Mouse (Mus musculus): ENCODE data around the gene Tmem132c.

Tmem132c gene

DNA sequence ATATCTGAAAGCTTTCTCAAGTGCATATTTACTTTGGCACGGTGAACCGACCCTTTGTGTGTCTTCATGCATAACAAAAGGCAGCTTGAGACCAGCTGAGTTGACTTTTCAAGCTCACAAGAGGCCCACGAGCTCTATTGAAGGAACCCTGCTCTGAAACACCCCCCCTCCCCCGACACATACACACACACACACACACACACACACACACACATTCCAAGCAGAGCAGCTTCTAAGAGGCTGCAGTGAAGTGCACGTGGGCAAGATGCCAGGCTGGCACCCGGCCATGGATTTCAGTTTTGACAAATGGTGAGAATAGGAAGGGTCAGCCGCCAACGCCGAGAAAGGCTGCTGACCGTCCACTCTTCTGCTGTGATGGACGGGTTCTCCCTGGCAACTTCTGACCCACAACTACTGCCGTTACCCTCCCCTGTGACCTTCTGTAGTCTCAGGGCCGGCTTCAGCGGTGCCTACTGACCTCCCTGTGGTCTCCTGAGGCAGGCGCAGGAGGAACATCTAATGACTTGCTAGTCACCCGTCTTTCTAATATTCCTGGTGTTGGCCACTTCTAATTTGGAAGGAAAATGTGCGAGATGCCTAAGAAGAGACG is 163.9 kb downstream of the Tmem132c start:
- no peak for DNase-seq (ENCODE audit: low read depth, low spot score)

DNA sequence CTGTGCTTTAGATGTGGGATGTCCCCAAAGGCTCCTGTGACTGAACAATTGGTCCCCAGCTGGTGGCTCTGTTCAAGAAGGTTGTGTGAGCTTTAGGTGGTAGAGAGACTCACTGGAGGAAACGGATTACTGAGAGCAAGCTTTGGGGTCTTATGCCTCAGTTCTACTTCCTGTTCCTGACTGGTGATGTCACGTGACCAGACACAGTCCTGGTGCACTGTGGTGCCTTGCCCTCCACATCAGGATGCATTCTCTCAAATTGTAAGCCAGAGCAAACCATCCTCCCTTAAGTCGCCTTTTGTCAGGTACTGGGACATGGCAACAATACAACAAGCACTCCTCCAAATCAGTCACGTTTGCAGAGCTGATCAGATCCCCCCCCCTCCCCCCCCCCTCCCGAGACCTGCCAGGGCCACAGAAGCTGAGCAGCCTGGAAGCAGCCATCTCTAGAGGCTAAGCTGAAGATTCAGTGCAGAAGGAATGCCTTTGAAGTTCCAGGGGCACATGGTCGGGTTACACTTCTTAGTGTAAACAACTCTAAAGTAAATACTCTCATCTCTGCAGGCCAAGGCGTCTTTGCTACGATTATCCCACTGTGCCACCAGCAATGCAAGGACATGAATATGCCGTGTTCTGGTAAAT is 164.5 kb downstream of the Tmem132c start:
- DNase-seq (ENCODE audit: low read depth, low spot score): no peak

GRCm38 (mm10) chr5:127416536-127416935 is 174.9 kb downstream of the Tmem132c start:
- no peak for DNase-seq (ENCODE audit: low read depth, low spot score)

DNA sequence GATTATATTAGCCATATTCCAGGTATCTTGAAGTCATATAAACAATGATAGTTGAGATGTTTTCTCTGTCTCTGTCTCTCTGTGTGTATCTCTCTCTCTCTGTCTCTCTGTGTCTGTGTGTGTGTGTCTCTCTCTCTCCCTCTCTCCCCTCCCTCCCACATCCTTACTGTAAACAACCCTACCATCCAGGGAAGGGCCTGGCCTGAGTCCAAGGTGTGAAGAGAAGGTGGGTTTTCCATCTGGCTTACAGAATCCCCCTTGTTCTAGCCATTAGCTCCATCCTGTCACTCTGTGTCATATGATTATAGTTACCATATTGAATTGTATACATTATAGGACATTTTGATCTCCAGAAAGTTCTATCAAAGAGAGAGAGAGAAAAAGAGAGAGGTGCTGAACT is 182.3 kb downstream of the Tmem132c start:
- DNase-seq (ENCODE audit: low read depth, low spot score): no peak

GRCm38 (mm10) chr5:127429124-127429523 is 187.5 kb downstream of the Tmem132c start:
- no peak for DNase-seq (ENCODE audit: low read depth, low spot score)

GRCm38 (mm10) chr5:127431561-127431960 is 190.0 kb downstream of the Tmem132c start:
- no peak for DNase-seq (ENCODE audit: low read depth, low spot score)

- DNase-seq (ENCODE audit: low read depth, low spot score): no peak
Observed at GRCm38 (mm10) chr5:127436836-127437235, 195.2 kb downstream of the Tmem132c start.

DNA sequence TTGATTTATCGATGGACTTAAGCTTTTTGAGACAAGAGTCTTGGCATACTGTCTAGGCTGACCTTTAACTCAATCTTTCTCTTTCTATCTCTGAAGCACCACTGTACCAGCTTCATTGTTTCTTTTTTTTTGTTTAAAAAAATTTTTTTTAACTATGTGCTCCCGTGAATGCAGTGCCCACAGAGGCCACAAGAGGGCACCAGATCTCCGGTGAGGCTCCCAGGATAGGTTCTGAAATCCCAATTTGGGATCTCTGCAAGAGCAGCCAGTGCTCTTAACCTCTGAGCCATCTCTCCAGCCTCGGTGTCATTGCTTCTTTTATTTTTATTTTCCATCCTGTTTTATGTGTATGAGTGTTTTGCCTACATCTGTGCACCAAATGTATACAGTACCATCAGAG is 197.0 kb downstream of the Tmem132c start:
- DNase-seq (ENCODE audit: low read depth, low spot score): no peak

GRCm38 (mm10) chr5:127441963-127442362 is 200.4 kb downstream of the Tmem132c start:
- DNase-seq (ENCODE audit: low read depth, low spot score): no peak

DNA sequence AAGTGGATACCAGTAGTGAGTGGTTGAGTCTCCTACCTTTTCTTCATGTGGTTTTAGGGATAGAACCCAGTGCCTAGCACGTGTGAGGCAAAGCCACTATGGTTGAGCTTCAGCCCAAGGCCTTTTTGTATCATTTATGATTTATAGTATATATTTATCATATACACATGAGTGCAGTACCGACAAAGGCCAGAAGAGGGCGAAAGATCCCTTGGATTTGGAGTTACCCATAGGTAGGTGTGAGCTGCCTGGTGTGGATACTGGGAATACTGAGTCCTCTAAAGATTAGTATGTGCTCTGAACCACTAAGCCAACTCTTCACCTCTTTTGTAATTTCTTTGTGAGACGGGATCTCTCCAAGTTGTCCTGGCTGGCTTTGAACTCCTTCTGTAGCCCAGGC is 212.0 kb downstream of the Tmem132c start:
- DNase-seq (ENCODE audit: low read depth, low spot score): no peak

DNA sequence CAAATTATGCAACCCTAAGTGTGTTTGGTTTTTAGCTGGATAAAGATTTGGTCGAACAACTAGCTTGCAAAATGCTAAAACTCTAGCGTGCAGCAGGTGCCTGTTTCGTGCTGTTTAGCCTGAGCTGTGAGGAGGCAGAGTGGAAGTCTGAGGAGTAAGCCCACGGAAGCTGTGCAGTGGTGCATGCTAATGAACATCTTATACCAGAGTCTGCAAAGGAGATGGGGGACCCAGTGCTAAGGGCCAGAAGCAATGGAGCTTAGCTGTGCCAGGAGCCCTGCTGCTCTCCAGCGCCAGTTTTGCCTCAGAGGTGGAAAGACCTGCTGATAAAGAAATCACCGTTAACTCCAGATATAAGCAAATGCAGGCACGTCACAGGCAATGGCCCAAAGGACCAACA is 212.5 kb downstream of the Tmem132c start:
- no peak for DNase-seq (ENCODE audit: low read depth, low spot score)

DNA sequence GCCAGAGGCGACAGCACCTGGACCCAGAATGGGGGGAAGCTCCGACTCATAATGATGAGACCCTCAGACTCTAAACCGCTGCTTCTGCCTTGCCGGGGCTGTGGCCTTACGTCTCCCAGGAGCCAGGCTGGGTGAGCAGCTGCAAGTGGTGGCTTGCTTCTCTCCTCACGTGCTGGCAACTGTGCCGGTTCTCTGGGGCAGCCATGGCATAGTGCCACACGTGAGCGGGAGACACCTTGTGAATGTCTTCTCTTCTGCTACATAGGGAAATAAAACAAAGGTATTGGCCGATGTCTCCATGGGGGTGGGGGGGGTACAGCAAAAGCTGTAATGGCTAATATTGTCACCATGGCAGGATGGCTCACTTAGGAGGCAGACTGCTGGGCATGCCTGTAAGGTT is 214.5 kb downstream of the Tmem132c start:
- DNase-seq (ENCODE audit: low read depth, low spot score): no peak

- no peak for DNase-seq (ENCODE audit: low read depth, low spot score)
Observed at GRCm38 (mm10) chr5:127468151-127468550, 226.5 kb downstream of the Tmem132c start.

- DNase-seq (ENCODE audit: low read depth, low spot score): no peak
Observed at GRCm38 (mm10) chr5:127470351-127470750, 228.7 kb downstream of the Tmem132c start.

DNA sequence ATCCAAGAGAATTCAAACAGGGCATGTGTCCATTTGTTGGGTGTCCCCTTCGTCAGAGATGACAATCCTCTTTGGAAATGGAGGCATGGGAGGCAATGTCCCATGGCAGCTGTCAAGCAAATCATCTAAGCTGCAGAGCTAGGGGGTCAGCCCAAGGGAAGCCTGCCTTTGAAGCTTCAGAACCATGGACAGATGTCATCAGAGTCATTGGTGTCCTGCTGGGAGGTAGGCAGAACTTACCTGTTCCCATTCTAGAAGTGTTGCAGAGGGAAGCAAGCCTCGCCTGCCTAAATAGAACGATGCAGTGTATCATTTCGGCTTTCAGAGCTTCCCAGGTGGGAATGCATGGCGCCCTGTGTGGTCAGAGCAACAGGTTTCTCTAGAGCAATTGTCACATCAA is 230.3 kb downstream of the Tmem132c start:
- no peak for DNase-seq (ENCODE audit: low read depth, low spot score)

GRCm38 (mm10) chr5:127473706-127474105 is 232.1 kb downstream of the Tmem132c start:
- no peak for DNase-seq (ENCODE audit: low read depth, low spot score)

DNA sequence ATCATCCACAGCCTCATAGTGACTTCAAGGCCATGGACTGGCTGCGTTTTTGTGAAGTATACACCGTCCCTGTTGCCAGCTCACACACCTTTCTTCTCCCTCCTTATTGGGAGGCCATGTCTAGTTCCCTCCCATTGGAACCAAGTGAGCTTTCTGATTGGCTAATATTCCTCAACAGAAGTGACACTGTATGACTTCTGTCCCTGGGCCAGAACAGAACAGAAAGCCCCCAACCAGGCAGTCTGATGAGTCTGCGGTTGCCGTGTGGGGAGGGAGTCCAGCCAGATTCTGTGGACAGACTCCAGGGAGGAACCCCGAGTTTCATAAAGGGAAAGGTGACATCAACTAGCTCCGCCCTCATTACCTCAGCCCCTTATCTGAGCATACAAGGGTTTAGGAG is 233.2 kb downstream of the Tmem132c start:
- DNase-seq (ENCODE audit: low read depth, low spot score): no peak

- no peak for DNase-seq (ENCODE audit: low read depth, low spot score)
Observed at GRCm38 (mm10) chr5:127477790-127478189, 236.2 kb downstream of the Tmem132c start.

DNA sequence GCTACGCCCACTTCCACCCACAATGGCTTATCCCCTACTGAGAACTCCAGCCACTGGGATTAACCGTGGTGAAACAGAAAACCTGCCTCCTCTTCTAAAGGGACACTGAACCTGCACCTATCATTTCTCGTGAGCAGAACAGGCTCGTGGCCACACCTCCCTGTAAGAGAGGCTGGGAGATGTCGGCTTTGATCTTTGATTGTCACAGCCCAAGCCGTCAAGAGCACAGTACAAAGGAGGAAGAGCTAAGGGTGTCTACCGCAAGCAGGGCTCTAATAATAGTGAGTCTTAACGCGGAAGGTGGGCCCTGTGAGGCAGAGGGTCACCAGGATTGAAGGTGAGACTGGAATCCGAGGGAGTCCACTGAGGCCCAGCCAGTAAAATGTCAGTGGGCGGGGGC is 236.7 kb downstream of the Tmem132c start:
- DNase-seq (ENCODE audit: low read depth, low spot score): no peak

- DNase-seq (ENCODE audit: low read depth, low spot score): no peak
Observed at GRCm38 (mm10) chr5:127480931-127481330, 239.3 kb downstream of the Tmem132c start.

DNA sequence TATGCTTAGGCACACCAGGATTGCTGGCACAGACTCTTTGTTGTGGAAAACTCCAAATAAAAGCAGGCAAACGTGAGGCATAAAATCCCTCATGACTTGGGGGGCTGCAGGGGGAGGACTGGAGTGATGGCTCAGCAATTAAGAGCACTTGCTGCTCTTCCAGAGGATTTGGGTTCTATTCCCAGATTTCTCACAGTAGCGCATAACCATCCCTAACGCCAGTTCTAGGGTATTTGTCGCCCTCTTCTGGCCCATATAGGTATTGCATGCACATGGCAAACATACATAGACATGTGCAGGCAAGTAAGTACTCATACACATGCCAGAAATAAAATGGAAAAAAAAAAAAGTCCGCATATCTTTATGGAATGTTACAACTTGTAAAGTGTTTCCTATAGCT is 239.8 kb downstream of the Tmem132c start:
- peak; percentile 2 for DNase-seq (ENCODE audit: low read depth, low spot score)

DNA sequence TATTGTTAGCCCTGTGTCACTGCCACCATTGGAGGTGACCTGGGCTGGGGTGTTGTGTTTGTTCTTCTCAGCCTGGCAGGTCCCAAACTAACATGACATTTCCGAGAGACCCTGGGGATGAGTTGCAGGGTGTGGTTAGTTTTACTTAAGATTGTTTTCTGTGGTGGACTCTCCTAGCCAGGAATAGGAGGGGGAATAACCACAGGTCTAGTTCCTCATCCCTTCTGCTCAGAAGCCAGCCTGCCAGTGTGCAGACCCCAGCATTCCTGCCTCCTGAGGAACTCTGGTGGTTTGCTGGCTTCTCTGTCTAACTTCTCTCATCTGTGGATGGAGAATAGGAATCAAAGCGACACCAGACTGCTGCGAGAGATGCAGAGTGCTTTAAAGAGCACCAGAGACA is 240.7 kb downstream of the Tmem132c start:
- no peak for DNase-seq (ENCODE audit: low read depth, low spot score)

GRCm38 (mm10) chr5:127483955-127484659 is 242.5 kb downstream of the Tmem132c start:
- no peak for DNase-seq (ENCODE audit: low read depth, low spot score)

Measured in A20 (cell line).